In the genomic region with DNA sequence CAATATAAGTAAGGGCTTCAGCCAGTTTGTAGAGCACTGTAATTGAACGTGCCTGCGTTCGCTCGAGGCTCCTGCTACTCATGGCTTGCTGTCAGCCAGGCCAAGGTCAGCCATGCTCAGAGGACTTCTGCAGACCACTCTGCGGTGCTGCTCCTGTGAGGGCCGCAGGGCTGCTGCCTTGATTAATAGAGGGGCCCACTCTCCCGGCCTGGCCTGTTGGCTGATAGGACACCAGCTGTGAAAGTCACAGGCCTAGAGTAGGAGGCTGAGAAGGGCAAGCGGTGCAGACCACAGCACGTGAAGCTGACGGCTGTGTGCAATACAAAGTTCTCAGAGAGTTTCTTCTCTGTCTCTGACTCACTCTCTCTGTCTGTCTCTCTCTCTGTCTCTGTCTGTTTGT, we compare ENCODE assay signal across 17 mouse cellular contexts.
A peak's percentile ranks its signal among the peaks of the same experiment; 100 is the strongest.
DNase-seq lines count a peak whose midpoint lies in the region; ATAC-seq lines count a peak whose summit lies in the region.
"Had no signal": no experiment of that assay in that cellular context is flagged by ENCODE, and none has a peak within 500 bp of the region (broad histone marks: within the 10 kb centered on the region; RNA-seq: fewer than 3 reads in every experiment).

No protein-coding gene starts in this region.

- peaks cover 12% of the 10 kb centered on the region for H3K4me1 ChIP-seq in heart, embryonic 12.5 days (replicated peaks)
- H3K4me1 ChIP-seq in kidney, embryonic 14.5 days (ENCODE audit: control insufficient read depth, insufficient read depth, low read length): no peaks in the 10 kb centered on the region
- H3K4me1 ChIP-seq in embryonic facial prominence, embryonic 10.5 days: peaks cover 28% of the 10 kb centered on the region
- H3K4me1 ChIP-seq: megakaryocyte, embryonic 14.5 days had no signal

- no peak overlapping the region for H3K27ac ChIP-seq in heart, embryonic 12.5 days (ENCODE audit: poor library complexity, severe bottlenecking)
- H3K27ac ChIP-seq in kidney, embryonic 14.5 days (ENCODE audit: low read depth, low read length): no peak overlapping the region
- peak overlapping the region; percentile 59 for H3K27ac ChIP-seq in embryonic facial prominence, embryonic 10.5 days (replicated peaks)
- H3K27ac ChIP-seq: heart, embryonic 15.5 days had no signal

- no peak overlapping the region for H3K9ac ChIP-seq in heart, embryonic 12.5 days
- H3K9ac ChIP-seq in kidney, embryonic 14.5 days (ENCODE audit: low read depth, low read length): no peak overlapping the region
- H3K9ac ChIP-seq: heart, embryonic 15.5 days; liver, postnatal 0 days had no signal

- H3K36me3 ChIP-seq in heart, embryonic 12.5 days: no peaks in the 10 kb centered on the region
- H3K36me3 ChIP-seq in kidney, embryonic 14.5 days (ENCODE audit: control insufficient read depth, insufficient read depth, low read length): no peaks in the 10 kb centered on the region
- no peaks in the 10 kb centered on the region for H3K36me3 ChIP-seq in embryonic facial prominence, embryonic 10.5 days (replicated peaks)
- H3K36me3 ChIP-seq: heart, embryonic 15.5 days had no signal

- no peak overlapping the region for H3K4me3 ChIP-seq in heart, embryonic 12.5 days
- no peak overlapping the region for H3K4me3 ChIP-seq in kidney, embryonic 14.5 days (ENCODE audit: low read length)
- H3K4me3 ChIP-seq in embryonic facial prominence, embryonic 10.5 days: no peak overlapping the region
- H3K4me3 ChIP-seq: heart, embryonic 15.5 days; megakaryocyte, embryonic 14.5 days had no signal

- DNase-seq in adrenal gland, postnatal 10 days: peak; percentile 24
- no peak for DNase-seq in adrenal gland, postnatal 25 days
- no peak for DNase-seq in heart, postnatal 36 days
- no peak for DNase-seq in kidney, adult 8-10 months
- no peak for DNase-seq in embryonic facial prominence, embryonic 10.5 days (ENCODE audit: low spot score)
- DNase-seq in thymus, postnatal 36 days: no peak
- DNase-seq: cerebellum, adult 8-10 months; liver; liver, postnatal 0 days; lung, postnatal 14 days; retina, postnatal 1 day; thymus, adult 18-20 months had no signal

- H3K27me3 ChIP-seq in heart, embryonic 12.5 days (replicated peaks): no peaks in the 10 kb centered on the region
- no peaks in the 10 kb centered on the region for H3K27me3 ChIP-seq in kidney, embryonic 14.5 days (ENCODE audit: control insufficient read depth, insufficient read depth, low read length)
- 0 out of 2 replicates have a peak, but pooled peaks cover 4% of the 10 kb centered on the region for H3K27me3 ChIP-seq in embryonic facial prominence, embryonic 10.5 days (replicated peaks; ENCODE audit: low read depth, poor library complexity, severe bottlenecking)
- H3K27me3 ChIP-seq: heart, embryonic 15.5 days had no signal

- H3K4me2 ChIP-seq in heart, embryonic 12.5 days: no peak overlapping the region
- H3K4me2 ChIP-seq in kidney, embryonic 14.5 days (replicated peaks; ENCODE audit: low read depth, low read length): no peak overlapping the region
- H3K4me2 ChIP-seq: heart, embryonic 15.5 days had no signal

- H3K9me3 ChIP-seq in heart, embryonic 12.5 days (replicated peaks): no peaks in the 10 kb centered on the region
- H3K9me3 ChIP-seq in kidney, embryonic 14.5 days (ENCODE audit: control insufficient read depth, low read length): no peaks in the 10 kb centered on the region
- no peaks in the 10 kb centered on the region for H3K9me3 ChIP-seq in embryonic facial prominence, embryonic 10.5 days
- H3K9me3 ChIP-seq: heart, embryonic 15.5 days; megakaryocyte, embryonic 14.5 days had no signal

- 20% methylated on average over 10 of the region's 10 CpGs for WGBS in heart, embryonic 12.5 days
- WGBS in kidney, embryonic 14.5 days: 32% methylated on average over 10 of the region's 10 CpGs
- WGBS in embryonic facial prominence, embryonic 10.5 days: 67% methylated on average over 10 of the region's 10 CpGs

- intact Hi-C loops in heart, postnatal 36 days (cut with DNase I): no loop called here

- 0 out of 2 replicates have a peak, but pooled peaks have one; percentile 42 for ATAC-seq in heart, embryonic 12.5 days (ENCODE audit: insufficient number of reproducible peaks, low FRiP score)
- ATAC-seq in kidney, embryonic 14.5 days (ENCODE audit: low FRiP score, low TSS enrichment): peak; percentile 43; the same call in 1 of the 2 replicates
- ATAC-seq: inflammation-experienced regulatory T-cells, adult 6 months; liver, postnatal 0 days had no signal
